Mouse (Mus musculus): Measurements from ENCODE around the gene Pnpla1.

GRCm38 (mm10) chr17:28898249-28898648 is 40.0 kb downstream of the Pnpla1 start:
- TF ChIP-seq CTCF (IDR thresholded peaks at IDR 0.05; ENCODE audit: control insufficient read depth, insufficient read depth, insufficient read length) (no peak), MYOD1 (IDR thresholded peaks at IDR 0.05; ENCODE audit: control insufficient read depth, insufficient read length, low read depth) (no peak), CEBPB (IDR thresholded peaks at IDR 0.05; ENCODE audit: low read depth) (no peak), MAX (IDR thresholded peaks at IDR 0.05) (no peak), USF1 (IDR thresholded peaks at IDR 0.05; ENCODE audit: low read depth) (no peak)
